ENCODE assay signal across 16 mouse cellular contexts in genomic region chr16:73855821-73856220, GRCm38 (mm10).
"Had no signal": no experiment of that assay in that cellular context is flagged by ENCODE, and none has a peak within 500 bp of the region (broad histone marks: within the 10 kb centered on the region; RNA-seq: fewer than 3 reads in every experiment).

No protein-coding gene starts in this region.

- H3K9me3 ChIP-seq: neural tube, embryonic 13.5 days; neural tube, embryonic 15.5 days; stomach, embryonic 15.5 days had no signal

- H3K36me3 ChIP-seq: neural tube, embryonic 13.5 days; neural tube, embryonic 15.5 days; stomach, embryonic 15.5 days had no signal

- H3K27ac ChIP-seq: neural tube, embryonic 13.5 days; neural tube, embryonic 15.5 days; stomach, embryonic 15.5 days; stomach, postnatal 0 days had no signal

- H3K27me3 ChIP-seq: neural tube, embryonic 13.5 days; neural tube, embryonic 15.5 days; stomach, embryonic 15.5 days had no signal

- DNase-seq: retina, postnatal 1 day; right cerebral cortex, adult 18-20 months; right cerebral cortex, postnatal 14 days; right cerebral cortex, postnatal 25 days; right cerebral cortex, postnatal 4 days; spleen, adult 18-20 months; thymus, adult 18-20 months; thymus, adult 2 months; thymus, postnatal 14 days; thymus, postnatal 25 days; thymus, postnatal 36 days; thymus, postnatal 4 days had no signal

- H3K9ac ChIP-seq: neural tube, embryonic 13.5 days; neural tube, embryonic 15.5 days; stomach, embryonic 15.5 days had no signal

- H3K4me1 ChIP-seq: neural tube, embryonic 13.5 days; neural tube, embryonic 15.5 days; stomach, embryonic 15.5 days had no signal

- H3K4me3 ChIP-seq: neural tube, embryonic 13.5 days; neural tube, embryonic 15.5 days; stomach, embryonic 15.5 days had no signal

- H3K4me2 ChIP-seq: neural tube, embryonic 13.5 days; neural tube, embryonic 15.5 days; stomach, embryonic 15.5 days had no signal
